Mouse (Mus musculus): ENCODE data around the gene Ltb.

The Ltb gene

DNA sequence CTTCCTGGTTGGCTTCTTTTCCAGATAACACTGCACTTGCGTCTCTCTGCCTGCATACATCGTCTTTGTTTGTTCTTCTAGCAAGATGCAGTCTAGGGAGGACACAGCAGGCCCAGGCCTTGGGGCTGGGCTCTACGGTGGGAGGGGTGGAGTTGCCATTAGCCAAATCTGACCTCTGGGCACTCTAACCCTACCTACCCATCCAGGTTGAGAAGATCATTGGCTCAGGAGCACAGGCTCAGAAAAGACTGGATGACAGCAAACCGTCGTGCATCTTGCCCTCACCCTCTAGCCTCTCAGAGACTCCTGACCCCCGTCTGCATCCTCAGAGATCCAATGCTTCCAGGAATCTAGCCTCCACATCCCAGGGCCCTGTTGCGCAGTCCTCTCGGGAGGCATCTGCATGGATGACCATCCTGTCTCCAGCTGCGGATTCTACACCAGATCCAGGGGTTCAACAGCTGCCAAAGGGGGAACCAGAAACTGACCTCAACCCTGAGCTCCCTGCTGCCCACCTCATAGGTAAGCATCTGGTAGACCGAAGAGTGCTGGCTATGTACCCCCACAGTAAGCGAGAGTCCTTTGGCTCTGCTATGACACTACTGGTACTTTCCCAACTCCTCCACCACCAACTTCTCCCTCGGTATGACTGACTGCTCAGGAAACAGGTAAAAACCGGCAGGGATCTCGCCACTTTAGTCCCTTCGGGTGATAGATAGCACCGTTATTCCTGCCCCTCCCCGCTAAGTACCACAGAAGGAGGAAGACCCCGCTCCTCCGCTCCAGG, 798 bp downstream of the Ltb start:
- no peak for DNase-seq (ENCODE audit: low read depth)

DNA sequence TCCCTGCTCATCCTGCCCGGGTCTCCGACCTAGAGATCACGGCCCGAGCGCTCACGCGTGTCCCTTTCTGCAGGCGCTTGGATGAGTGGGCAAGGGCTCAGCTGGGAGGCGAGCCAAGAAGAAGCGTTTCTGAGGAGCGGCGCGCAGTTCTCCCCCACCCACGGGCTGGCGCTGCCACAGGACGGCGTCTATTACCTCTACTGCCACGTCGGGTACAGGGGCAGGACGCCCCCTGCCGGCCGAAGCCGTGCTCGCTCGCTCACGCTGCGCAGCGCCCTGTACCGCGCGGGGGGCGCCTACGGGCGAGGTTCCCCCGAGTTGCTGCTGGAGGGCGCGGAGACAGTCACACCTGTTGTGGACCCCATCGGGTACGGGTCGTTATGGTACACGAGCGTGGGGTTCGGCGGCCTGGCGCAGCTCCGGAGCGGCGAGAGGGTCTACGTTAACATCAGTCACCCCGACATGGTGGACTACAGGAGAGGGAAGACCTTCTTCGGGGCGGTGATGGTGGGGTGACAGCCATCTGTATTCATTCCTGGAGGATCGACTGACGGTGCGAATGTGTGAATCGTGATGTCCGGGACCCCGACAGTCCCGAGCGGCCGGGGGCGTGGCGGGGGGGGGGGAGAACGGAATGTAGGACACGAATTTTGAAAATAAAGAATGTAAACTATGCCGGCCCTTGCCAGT, 1.5 kb downstream of the Ltb start:
- DNase-seq (ENCODE audit: low read depth) = peak; percentile 75

DNA sequence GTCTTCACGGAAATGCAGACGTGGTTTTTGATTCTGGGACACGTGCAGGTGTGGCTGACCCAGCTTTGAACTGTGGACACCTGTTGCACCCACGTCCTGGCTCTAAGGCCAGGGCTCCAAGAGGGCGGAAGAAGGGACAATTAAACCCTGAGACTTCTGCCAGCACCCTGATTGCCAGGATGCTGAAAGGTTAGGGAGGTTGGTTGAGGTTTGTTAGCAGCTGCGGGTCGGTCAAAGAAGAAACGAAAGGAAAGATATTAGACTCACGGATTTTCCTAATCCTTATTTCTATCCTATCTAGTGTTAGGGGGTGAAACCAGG, 2.0 kb downstream of the Ltb start:
- DNase-seq (ENCODE audit: low read depth) = no peak

DNA sequence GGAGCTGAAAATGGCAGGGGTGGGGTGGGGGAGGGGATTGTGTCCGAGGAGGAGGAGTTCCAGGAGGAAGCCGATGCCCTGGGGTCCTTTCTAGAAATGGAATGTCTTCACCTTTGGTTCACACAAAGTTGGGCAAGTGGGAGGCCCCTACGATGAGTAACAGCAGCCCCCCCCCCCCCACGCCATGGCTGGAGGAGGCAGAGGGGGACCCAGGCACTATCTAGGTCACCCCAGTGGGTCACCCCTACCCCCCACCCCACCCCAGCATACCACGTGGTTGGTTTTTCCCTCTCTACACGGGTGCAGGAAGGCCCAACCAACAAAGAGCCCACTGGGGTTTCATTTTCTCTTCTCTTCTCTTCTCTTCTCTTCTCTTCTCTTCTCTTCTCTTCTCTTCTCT, 2.9 kb downstream of the Ltb start:
- DNase-seq (ENCODE audit: low read depth) = peak; percentile 64

DNA sequence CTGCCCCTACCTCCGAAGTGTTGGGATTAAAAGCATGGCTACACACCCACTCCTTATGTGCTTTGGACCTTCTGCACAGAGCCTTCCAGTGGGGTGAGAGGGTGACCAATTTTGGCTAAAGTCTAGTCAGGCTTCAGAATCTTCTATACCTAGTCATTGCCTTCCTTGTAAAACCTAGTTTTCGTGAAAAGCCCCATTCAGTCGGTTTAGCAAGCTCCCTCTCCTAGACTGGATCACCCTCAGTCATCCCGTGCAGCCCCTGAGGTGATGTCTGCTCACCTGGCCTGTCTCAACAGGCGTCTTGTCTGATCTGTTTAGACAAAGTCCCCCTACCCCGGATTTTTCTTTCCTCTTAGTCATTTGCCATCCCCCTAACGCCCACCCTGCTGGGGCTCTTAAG, 3.8 kb downstream of the Ltb start:
- no peak for DNase-seq (ENCODE audit: low read depth)

DNA sequence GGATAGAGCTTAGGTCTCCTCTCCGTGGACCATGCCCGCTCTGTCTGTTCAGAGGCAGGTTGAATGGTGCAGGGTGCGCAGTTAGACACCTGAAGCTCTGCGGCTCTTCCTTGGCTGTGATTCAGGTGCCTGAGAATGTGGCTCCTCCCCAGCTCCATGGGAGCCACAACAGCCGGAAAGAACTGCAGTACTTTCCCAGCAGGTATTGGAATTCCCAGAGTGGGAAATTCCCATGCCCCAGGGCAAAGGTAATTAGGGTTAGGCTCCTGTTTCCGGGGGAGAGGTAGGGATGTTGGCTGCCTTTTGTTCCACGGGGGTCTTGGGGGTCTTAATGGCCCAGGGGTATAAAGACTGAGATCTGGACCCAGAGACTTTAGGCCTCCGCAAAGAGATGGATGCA, 4.7 kb downstream of the Ltb start:
- DNase-seq (ENCODE audit: low read depth) = no peak

DNA sequence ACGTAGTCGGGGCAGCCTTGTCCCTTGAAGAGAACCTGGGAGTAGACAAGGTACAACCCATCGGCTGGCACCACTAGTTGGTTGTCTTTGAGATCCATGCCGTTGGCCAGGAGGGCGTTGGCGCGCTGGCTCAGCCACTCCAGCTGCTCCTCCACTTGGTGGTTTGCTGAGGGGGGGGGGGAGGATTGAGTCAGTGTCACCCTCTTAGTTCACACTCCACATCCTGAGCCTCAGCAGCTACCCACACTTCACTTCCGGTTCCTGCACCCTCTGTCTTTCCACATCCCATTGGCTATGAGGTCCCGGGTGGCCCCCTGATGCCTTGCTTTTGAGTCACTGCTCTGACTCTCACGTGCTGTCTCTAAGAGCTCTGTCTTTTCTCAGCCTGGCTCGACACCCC, 6.2 kb downstream of the Ltb start:
- peak; percentile 99 for DNase-seq (ENCODE audit: low read depth)

DNA sequence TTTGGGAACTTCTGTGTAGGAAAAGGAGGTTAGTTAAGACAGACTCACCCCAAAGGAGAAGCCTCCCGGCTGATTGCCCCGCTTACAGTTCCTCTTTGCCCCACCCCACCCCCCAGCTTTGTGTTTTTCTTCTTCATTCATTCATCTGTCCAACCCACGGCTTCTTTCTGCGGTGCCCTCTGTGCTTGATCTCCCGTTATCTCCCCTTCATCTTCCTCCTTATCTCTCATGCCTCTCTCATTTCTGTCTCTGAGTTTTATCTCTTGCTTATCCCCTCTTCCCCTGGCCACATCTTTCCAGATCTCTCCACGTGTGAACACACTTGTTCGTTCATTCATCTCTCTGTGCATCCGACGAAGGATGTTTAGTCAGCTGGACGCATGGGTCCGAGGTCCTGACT, 6.9 kb downstream of the Ltb start:
- peak; percentile 58 for DNase-seq (ENCODE audit: low read depth)

DNA sequence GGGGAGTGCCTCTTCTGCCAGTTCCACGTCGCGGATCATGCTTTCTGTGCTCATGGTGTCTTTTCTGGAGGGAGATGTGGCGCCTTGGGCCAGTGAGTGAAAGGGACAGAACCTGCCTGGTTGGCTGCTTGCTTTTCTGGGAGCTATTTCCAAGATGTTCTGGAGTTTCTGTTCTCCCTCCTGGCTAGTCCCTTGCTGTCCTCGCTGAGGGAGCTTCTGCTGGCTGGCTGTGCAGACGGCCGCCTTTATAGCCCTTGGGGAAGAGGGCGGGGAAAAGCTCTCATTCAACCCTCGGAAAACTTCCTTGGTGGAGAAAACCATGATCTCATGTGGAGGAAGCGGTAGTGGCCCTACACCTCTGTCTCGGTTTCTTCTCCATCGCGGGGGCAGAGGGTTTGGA, 7.5 kb downstream of the Ltb start, which contains the start of gene Tnf:
Gene Tnf, minus strand, starts transcription at position 221 of the 400 bp plus-strand sequence.
- DNase-seq (ENCODE audit: low read depth) = peak; percentile 93

DNA sequence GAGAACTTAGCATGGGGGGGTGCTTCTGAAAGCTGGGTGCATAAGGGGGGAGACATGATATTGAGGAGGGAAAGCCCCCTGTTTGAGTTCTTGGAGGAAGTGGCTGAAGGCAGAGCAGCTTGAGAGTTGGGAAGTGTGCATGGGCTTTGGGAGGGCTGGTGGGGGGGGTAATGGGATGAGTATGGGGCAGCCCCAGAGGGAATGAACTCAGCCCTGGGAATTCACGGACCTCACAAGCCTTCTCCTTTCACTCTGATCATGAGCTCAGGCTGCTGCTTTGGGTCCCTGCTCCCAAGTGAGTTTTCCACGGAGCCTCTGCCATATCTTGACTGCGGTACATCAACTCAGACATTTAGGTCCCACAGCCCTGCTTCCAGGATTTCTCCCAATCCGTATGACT, 8.2 kb downstream of the Ltb start:
- DNase-seq (ENCODE audit: low read depth) = no peak

DNA sequence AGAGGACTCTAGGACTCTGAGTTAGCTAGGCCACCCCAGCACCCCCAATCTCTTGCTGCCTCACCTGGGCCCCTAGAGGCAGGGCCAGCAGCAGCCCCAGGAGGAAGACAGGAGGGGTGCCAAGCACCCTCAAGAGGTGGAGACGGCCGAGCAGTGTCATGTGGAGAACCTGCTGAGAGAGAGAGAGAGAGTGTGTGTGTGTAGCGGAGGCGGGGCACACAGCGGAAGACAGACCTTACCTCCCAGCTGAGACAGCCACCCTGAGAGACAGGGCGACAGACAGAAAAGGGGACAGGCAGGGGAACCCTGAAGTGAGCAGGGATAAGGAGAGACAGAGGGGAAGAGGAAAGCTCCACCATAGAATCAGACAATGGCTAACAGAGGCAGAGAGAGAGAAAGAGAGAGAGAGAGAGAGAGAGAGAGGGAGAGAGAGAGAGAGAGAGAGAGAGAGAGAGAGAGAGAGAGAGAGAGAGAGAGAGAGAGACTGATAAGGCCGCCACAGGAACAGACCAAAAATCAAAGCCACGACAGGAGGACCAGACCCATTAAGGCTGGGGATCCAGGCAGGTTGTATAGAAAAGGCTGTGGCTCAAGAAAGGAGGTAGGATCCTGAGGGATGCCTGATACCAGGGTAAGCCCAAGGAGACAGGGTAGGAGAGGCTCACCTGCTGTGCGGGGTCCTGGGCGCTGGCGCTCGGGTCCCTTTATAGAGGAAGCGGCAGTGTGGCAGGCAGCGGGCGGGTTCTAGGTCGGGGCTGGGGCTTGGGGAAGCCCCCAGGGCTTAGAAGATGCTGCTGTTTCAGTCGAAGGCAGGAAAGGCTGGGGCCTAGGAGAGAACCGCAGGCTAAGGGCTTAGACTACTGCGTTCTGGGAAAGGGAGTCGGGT, 10.5 kb downstream of the Ltb start, which contains the start of gene Lta:
Gene Lta, minus strand, starts transcription at position 858 of the 886 bp plus-strand sequence.
- DNase-seq (ENCODE audit: low read depth) = no peak

DNA sequence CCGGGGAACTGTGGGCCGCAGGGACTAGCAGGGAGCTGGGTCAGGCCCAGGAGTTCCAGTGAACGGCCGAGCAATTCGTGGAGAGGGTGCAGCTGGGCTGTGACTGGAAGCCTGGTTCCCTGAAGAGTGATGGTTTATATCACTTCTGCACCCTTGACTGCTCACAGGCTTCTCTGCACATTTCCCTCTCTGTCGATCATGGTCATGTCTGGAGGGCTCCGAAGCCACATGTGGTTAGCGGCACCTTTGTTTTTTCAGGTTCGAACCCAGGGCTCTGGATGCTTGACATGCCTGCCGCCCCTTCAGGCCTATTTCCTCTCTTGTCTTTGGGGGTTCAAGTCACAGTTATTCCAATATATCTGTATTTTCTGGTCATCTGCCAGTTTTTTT, 11.1 kb downstream of the Ltb start:
- no peak for DNase-seq (ENCODE audit: low read depth)

DNA sequence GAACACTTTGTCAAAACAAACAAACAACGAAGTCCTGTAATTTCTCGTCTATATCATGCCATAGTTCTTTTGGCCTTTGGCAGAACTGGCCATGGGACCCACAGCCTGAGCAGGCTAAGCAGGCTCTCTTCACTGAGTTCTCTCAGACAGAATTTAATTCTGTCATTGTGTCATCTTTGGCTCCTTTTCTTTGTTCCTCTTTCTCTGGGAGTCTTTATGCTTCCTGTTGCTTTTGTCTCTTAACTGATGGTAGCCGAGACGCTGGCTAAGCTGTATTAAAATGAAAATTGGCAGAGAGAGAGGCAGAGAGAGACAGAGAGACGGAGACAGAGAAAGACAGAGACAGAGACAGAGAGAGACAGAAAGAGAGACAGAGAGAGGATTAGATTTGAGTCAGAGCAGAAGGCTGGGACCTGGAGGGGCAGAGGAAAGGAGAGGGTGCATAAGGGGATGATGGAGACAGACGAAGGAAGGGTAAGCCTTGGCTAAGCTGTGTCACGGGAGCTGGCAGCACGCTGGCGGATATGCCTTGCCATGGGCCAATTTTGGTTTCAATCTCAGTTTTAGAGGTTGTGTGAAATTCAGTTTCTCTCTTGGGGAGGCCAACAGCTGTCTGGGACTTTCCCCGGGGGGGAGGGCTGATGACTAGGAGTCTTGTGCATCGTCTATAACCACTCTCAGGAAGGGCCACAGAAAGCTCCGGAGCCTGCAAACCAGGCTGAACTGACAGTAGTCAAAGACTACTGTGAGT, 15.7 kb downstream of the Ltb start:
- DNase-seq (ENCODE audit: low read depth) = no peak

DNA sequence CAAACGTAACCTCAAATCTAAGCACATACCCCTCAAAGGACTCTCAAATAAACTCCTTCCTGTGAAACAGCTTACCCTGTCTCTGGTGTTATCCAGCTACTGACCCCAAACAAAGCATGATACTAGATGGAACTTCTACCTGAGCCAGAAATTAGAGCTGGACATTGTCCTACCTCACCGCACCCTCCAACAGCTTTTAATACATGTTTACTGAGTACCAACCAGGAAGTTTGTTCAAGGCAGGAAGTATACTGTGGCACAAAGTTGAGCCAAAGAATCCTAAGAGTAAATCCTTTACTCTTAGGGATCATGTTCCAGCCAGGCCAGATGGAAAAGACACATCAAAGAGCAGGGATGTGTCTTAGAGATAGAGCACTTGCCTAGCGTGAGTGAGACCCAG, 16.4 kb downstream of the Ltb start:
- no peak for DNase-seq (ENCODE audit: low read depth)

DNA sequence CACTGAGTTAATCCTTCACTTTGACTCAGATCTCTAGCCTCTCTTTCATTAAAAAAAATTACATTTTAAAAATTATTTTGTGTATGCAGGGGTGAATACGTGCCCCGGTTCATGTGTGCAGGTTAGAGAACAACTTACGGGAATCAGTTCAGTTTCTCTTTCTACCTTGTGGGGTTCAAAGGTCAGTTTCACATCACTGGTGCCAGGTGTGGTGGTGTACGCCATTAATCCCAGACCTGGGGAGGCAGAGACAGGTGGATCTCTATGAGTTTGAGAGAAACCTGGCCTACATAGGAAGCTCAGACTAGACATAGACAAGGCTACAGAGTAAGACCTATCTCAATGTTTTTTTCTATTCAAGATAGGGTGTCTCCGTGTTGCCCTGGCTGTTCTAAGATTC, 18.8 kb downstream of the Ltb start:
- no peak for DNase-seq (ENCODE audit: low read depth)

DNA sequence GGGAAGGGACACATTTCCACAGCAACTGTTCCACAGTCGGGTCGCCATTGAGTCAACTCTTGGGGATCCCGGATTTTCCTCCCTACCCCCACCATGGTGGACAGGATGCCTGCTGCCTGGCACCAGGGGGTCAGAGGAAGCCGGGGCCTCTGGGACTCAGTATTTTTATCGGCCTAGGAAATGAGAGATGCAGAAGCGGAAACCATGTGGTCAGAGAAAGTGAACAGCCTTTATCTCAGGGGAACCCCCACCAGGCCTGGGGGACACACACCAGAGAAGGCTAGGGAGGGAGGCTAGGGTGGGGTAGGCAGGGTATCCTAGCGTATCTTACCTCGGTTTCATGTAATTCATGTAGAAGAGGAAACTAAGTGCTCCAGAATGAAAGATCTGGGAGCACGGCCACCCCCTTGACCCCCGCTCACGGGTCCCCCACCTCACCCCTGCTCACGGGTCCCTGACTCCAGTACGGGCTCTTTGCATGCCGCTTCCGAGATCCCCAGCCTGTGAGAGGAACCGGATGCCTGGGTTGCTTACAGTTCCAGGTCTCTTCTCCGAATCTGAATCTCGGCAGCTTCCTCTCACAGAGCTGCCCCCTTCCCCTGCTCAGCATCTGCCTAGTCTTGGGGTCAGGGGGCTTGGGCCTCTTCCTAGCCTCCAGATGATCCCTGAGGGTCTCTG, 24.4 kb downstream of the Ltb start:
- peak; percentile 94 for DNase-seq (ENCODE audit: low read depth)

DNA sequence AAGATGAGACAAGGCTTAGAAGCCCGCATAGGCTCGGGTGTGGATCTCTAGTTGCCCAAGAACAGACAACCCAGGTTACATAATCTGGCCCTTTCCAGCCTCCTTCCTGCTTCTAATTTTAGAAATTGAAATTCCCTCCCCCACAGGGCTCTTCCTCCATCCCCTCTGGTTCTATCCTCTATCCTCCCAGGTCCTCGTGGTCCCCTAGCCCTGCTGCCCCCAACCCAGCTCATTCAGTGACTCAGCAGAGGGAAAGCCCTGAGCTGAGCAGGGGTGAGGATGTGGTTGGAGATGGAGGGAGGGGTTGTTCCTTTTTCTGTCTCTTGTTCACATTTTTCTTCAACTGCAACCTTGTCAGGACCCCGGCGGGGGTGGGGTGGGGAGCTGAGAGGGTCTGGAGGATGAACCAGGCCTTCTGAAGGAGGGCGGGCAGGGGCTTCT, 25.4 kb downstream of the Ltb start:
- DNase-seq (ENCODE audit: low read depth) = peak; percentile 88

DNA sequence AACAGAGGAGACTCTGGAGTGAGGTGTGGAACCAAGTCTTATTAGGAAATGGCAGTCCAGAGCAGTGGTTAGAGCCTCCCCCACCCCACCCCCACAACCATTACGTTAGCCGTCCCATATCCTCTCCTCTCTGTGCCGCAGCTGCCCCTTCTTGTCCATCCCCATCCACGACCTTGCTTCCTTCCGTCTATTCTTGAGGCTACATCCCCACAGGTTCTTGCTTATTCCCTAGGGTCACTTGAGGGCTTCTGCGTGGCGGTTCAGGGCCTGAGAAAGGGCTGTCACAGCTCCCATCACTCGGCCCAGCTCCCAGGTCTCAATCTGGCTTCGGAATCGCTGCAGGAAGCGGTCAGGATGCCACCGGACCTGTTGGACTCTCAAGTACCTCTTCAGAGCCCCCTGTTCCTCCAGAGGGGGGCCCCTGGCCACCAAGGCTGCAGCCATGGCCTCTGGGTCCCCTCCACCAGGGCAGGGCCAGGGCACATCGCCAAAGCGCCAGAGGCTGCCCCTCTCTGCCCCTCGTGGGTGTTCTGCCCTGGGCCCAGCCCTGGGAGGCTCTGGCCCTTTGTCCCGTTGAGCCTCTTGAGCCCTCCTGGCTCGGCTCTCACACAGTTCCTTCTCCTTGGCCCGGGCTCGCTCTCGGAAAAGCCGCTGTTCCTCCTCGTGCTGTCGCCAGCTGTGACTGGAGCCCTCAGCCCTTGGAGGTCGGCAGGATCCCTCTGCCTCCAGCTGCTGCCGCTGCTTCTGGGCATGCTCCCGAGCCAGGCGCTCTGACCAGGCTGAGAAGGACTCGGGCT, 26.1 kb downstream of the Ltb start, which contains the start of gene Gm16181:
Gene Gm16181, plus strand, starts transcription at position 679 of the 797 bp plus-strand sequence.
- DNase-seq (ENCODE audit: low read depth) = no peak

DNA sequence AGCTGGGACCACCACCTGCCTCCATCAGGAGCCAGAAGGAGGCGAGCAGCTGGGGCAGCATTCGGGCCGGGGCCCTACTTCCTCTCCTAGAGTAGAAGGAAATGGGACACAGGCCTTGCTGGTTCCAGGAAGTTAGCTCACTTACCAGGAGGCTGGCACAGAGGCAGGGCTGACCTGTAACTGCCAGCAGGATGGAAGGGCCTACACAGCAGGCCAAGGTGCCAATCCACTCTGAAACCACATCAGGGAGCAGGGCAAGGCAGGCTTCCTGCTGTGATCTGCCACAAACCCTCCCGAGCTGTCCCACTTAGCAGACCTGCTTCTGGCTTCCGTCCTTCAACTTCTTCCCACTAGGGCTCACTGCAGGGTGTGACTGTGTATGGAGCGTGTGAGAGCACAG, 28.1 kb downstream of the Ltb start:
- DNase-seq (ENCODE audit: low read depth) = peak; percentile 96

DNA sequence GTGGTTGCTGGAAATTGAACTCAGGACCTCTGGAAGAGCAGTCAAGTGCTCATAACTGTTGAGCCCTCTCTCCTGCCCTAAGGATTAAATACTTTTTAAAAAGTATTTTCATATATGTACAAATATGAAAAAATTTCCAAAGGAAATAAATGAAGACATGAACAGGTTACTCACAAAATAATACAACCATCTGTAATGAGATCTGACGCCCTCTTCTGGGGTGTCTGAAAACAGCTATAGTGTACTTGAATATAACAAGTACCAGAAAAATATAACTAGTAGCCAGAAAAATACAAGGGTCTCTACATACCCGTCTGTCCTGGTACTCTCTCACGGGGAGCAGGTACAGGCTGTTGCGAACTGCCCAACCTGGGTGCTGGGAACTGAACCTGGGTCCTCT, 30.4 kb downstream of the Ltb start:
- peak; percentile 40 for DNase-seq (ENCODE audit: low read depth)

Measured in 416B (cell line).